Mouse (Mus musculus): ENCODE data around the gene Kcnd1. TPM values are rescaled to one million over a fixed set of nuclear protein-coding genes. Genes with fewer than 3 reads are reported as not detected.

Gene Kcnd1
- polyA plus RNA-seq, 1 experiment from 2014 or later: 1.3 TPM

MicroRNAs encoded within 50 kb of the gene (microRNA counts, 519-probe panel; counts per million panel counts)
- 4,366 counts per million, percentile 55 among the panel's probes with 10 or more counts for microRNA mmu-miR-1198

Small RNA genes within 50 kb of the gene (microRNA-seq; reads per million reads assigned to microRNA genes)
- gene Mir1198: 39.7 reads per million, percentile 45 among the genes with 10 or more reads in this experiment

Other genes with a start within 250 kb of the Kcnd1 start
- gene Foxp3, start 248.6 kb upstream of the Kcnd1 start, polyA plus RNA-seq (2014; fragmentation: Nextera tagmentation; extraction: Ambion mirVana): 0.09 TPM in 1 of 2 replicates, not detected in the other
- 2.6 and 3.3 TPM in 2 replicates for gene Ppp1r3f, start 248.0 kb upstream of the Kcnd1 start, polyA plus RNA-seq (2014; fragmentation: Nextera tagmentation; extraction: Ambion mirVana)
- 37.0 and 44.0 TPM in 2 replicates for gene Ccdc22, start 216.8 kb upstream of the Kcnd1 start, polyA plus RNA-seq (2014; fragmentation: Nextera tagmentation; extraction: Ambion mirVana)
- gene Cacna1f, start 215.2 kb upstream of the Kcnd1 start, polyA plus RNA-seq (2014; fragmentation: Nextera tagmentation; extraction: Ambion mirVana): not detected in 2 replicates
- gene Syp, start 183.8 kb upstream of the Kcnd1 start, polyA plus RNA-seq (2014; fragmentation: Nextera tagmentation; extraction: Ambion mirVana): 69.2 and 96.1 TPM in 2 replicates
- 0.94 and 1.6 TPM in 2 replicates for gene Prickle3, start 165.0 kb upstream of the Kcnd1 start, polyA plus RNA-seq (2014; fragmentation: Nextera tagmentation; extraction: Ambion mirVana)
- 38.4 and 51.5 TPM in 2 replicates for gene Plp2, start 150.9 kb upstream of the Kcnd1 start, polyA plus RNA-seq (2014; fragmentation: Nextera tagmentation; extraction: Ambion mirVana)
- 0.13 TPM in 1 of 2 replicates, not detected in the other for gene Magix, start 141.0 kb upstream of the Kcnd1 start, polyA plus RNA-seq (2014; fragmentation: Nextera tagmentation; extraction: Ambion mirVana)
- 56.2 and 57.4 TPM in 2 replicates for gene Gpkow, start 125.2 kb upstream of the Kcnd1 start, polyA plus RNA-seq (2014; fragmentation: Nextera tagmentation; extraction: Ambion mirVana)
- 30.2 and 31.3 TPM in 2 replicates for gene Wdr45, start 108.0 kb upstream of the Kcnd1 start, polyA plus RNA-seq (2014; fragmentation: Nextera tagmentation; extraction: Ambion mirVana)
- not detected in 2 replicates for gene Gm45208, start 100.0 kb upstream of the Kcnd1 start, polyA plus RNA-seq (2014; fragmentation: Nextera tagmentation; extraction: Ambion mirVana)
- 139 and 145 TPM in 2 replicates for gene Praf2, start 93.8 kb upstream of the Kcnd1 start, polyA plus RNA-seq (2014; fragmentation: Nextera tagmentation; extraction: Ambion mirVana)
- gene Ccdc120, start 71.4 kb upstream of the Kcnd1 start, polyA plus RNA-seq (2014; fragmentation: Nextera tagmentation; extraction: Ambion mirVana): 43.8 and 45.3 TPM in 2 replicates
- gene Tfe3, start 59.7 kb upstream of the Kcnd1 start, polyA plus RNA-seq (2014; fragmentation: Nextera tagmentation; extraction: Ambion mirVana): 16.1 and 23.9 TPM in 2 replicates
- gene Gripap1, start 32.5 kb upstream of the Kcnd1 start, polyA plus RNA-seq (2014; fragmentation: Nextera tagmentation; extraction: Ambion mirVana): 44.0 and 50.4 TPM in 2 replicates
- 31.8 and 36.9 TPM in 2 replicates for gene Otud5, start 19.1 kb downstream of the Kcnd1 start, polyA plus RNA-seq (2014; fragmentation: Nextera tagmentation; extraction: Ambion mirVana)
- gene Pim2, start 56.0 kb downstream of the Kcnd1 start, polyA plus RNA-seq (2014; fragmentation: Nextera tagmentation; extraction: Ambion mirVana): 11.3 and 15.1 TPM in 2 replicates
- gene Slc35a2, start 61.7 kb downstream of the Kcnd1 start, polyA plus RNA-seq (2014; fragmentation: Nextera tagmentation; extraction: Ambion mirVana): 17.1 and 17.8 TPM in 2 replicates
- gene Pqbp1, start 77.0 kb downstream of the Kcnd1 start, polyA plus RNA-seq (2014; fragmentation: Nextera tagmentation; extraction: Ambion mirVana): 144 and 172 TPM in 2 replicates
- gene Timm17b, start 77.1 kb downstream of the Kcnd1 start, polyA plus RNA-seq (2014; fragmentation: Nextera tagmentation; extraction: Ambion mirVana): 193 and 227 TPM in 2 replicates
- not detected in 2 replicates for gene Gm10491, start 85.5 kb downstream of the Kcnd1 start, polyA plus RNA-seq (2014; fragmentation: Nextera tagmentation; extraction: Ambion mirVana)
- gene Gm10490, start 87.3 kb downstream of the Kcnd1 start, polyA plus RNA-seq (2014; fragmentation: Nextera tagmentation; extraction: Ambion mirVana): not detected in 2 replicates
- 84.4 and 111 TPM in 2 replicates for gene Pcsk1n, start 97.5 kb downstream of the Kcnd1 start, polyA plus RNA-seq (2014; fragmentation: Nextera tagmentation; extraction: Ambion mirVana)
- not detected in 2 replicates for gene Eras, start 106.3 kb downstream of the Kcnd1 start, polyA plus RNA-seq (2014; fragmentation: Nextera tagmentation; extraction: Ambion mirVana)
- 43.3 and 50.4 TPM in 2 replicates for gene Hdac6, start 125.6 kb downstream of the Kcnd1 start, polyA plus RNA-seq (2014; fragmentation: Nextera tagmentation; extraction: Ambion mirVana)
- 0.11 and 0.19 TPM in 2 replicates for gene Gata1, start 155.8 kb downstream of the Kcnd1 start, polyA plus RNA-seq (2014; fragmentation: Nextera tagmentation; extraction: Ambion mirVana)
- gene Glod5, start 196.2 kb downstream of the Kcnd1 start, polyA plus RNA-seq (2014; fragmentation: Nextera tagmentation; extraction: Ambion mirVana): 0.46 TPM in 1 of 2 replicates, not detected in the other

Measured in forebrain, embryonic 14.5 days (tissue).